Mouse (Mus musculus) erythroblast, adult 5-6 weeks (primary cell): ENCODE data around the gene Tamm41. TPM values are rescaled to one million over a fixed set of nuclear protein-coding genes. Genes with fewer than 3 reads are reported as not detected.

Experiments used
- ATAC-seq: replicated peaks from 2 replicates; pipeline ENCODE4 v1.8.0; 2016; ENCODE audit warnings: moderate number of reproducible peaks, mild to moderate bottlenecking, moderate TSS enrichment, inconsistent platforms; ENCODE audit not compliant: poor library complexity, low FRiP score, severe bottlenecking
- total RNA-seq, 2 experiments: library from RNA; stranded (forward) in 1 of 2; stranded (reverse) in 1 of 2; fragments of 150-400 nt in 1 of 2; fragments of 200-764, 138-1000 nt in 1 of 2; gene quantifications; 2 replicates each; pipeline versions ENCODE4 v1.2.3 to v1.2.4; 2015 to 2017; ENCODE audit warnings: low replicate concordance in 2 of 2

The Tamm41 gene
- total RNA-seq (2015; ENCODE audit: low replicate concordance) = 13.2 and 13.8 TPM in 2 replicates
- total RNA-seq (2017; ENCODE audit: low replicate concordance) = 9.0 and 12.5 TPM in 2 replicates

- peak; percentile 98 for ATAC-seq
Observed at GRCm38 (mm10) chr6:115037103-115038094, at the start of gene Tamm41. Gene Tamm41, minus strand, starts transcription at chr6:115037876.

GRCm38 (mm10) chr6:115085274-115085841 lies 47.7 kb upstream of the Tamm41 start:
- ATAC-seq = no peak

GRCm38 (mm10) chr6:115076781-115077575 lies 39.3 kb upstream of the Tamm41 start:
- ATAC-seq = no peak

GRCm38 (mm10) chr6:115072024-115072423 lies 34.3 kb upstream of the Tamm41 start:
- ATAC-seq = no peak

- ATAC-seq = peak; percentile 78
Observed at GRCm38 (mm10) chr6:115065411-115066241, 27.9 kb upstream of the Tamm41 start.

GRCm38 (mm10) chr6:115062605-115063350 lies 25.1 kb upstream of the Tamm41 start:
- ATAC-seq = no peak

GRCm38 (mm10) chr6:115059227-115059626 lies 21.6 kb upstream of the Tamm41 start:
- no peak for ATAC-seq

GRCm38 (mm10) chr6:115056699-115057098 lies 19.0 kb upstream of the Tamm41 start:
- no peak for ATAC-seq

GRCm38 (mm10) chr6:115055440-115055839 lies 17.8 kb upstream of the Tamm41 start:
- no peak for ATAC-seq

- no peak for ATAC-seq
Observed at GRCm38 (mm10) chr6:115051586-115052197, 14.0 kb upstream of the Tamm41 start.

GRCm38 (mm10) chr6:115049015-115049414 lies 11.3 kb upstream of the Tamm41 start:
- no peak for ATAC-seq

- ATAC-seq = no peak
Observed at GRCm38 (mm10) chr6:115047816-115048215, 10.1 kb upstream of the Tamm41 start.

- no peak for ATAC-seq
Observed at GRCm38 (mm10) chr6:115046064-115046463, 8.4 kb upstream of the Tamm41 start.

- ATAC-seq = no peak
Observed at GRCm38 (mm10) chr6:115044709-115045108, 7.0 kb upstream of the Tamm41 start.

- ATAC-seq = no peak
Observed at GRCm38 (mm10) chr6:115043657-115044500, 6.2 kb upstream of the Tamm41 start.

- no peak for ATAC-seq
Observed at GRCm38 (mm10) chr6:115042609-115043008, 4.9 kb upstream of the Tamm41 start.

GRCm38 (mm10) chr6:115033441-115033840 lies 4.2 kb downstream of the Tamm41 start:
- ATAC-seq = no peak
